Mouse (Mus musculus): ENCODE results near the gene Aldh5a1. TPM values are rescaled to one million over a fixed set of nuclear protein-coding genes. Genes with fewer than 3 reads are reported as not detected.

Gene Aldh5a1
- polyA plus RNA-seq, 1 experiment from 2014 or later: 7.9 TPM

DNA sequence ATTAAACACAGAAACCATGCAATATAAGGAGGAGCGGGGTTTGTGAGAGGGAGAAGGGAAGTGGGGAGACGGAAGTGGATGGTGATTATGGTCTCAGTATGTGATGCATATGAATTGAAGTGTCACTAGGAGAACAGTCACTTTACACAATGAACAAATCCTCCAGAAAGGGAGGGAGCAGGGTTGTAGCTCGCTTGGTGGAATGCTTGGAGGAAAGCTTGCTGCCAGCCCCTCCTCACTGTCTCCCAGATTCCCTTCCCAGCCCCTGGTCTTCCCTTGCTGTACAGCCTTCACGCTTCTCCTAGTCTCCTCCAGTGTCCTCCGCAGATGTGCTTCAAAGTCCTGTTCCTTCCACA lies 28.4 kb upstream of the Aldh5a1 start:
- H3K27me3 ChIP-seq (ENCODE audit: insufficient read depth, low read length): no peaks in the 10 kb centered on the region
- H3K36me3 ChIP-seq (ENCODE audit: insufficient read depth, low read length): no peaks in the 10 kb centered on the region
- no peak for ATAC-seq (replicated peaks; ENCODE audit: low FRiP score, low read depth)
- 23% methylated on average over 5 of the region's 5 CpGs for WGBS
- no peaks in the 10 kb centered on the region for H3K4me1 ChIP-seq (replicated peaks; ENCODE audit: insufficient read depth, low read length)
- no peak for TF ChIP-seq CTCF (IDR thresholded peaks at IDR 0.05; ENCODE audit: low read depth)
- no peaks in the 10 kb centered on the region for H3K9me3 ChIP-seq (replicated peaks; ENCODE audit: low read length)
- H3K4me3 ChIP-seq (replicated peaks; ENCODE audit: low read depth, low read length): peak overlapping the region; percentile 20
- H3K4me2 ChIP-seq (ENCODE audit: low read length): peak overlapping the region; percentile 53
- no peak for DNase-seq (ENCODE audit: low spot score)
- H3K9ac ChIP-seq (ENCODE audit: low read depth, low read length): no peak overlapping the region
- no peak overlapping the region for H3K27ac ChIP-seq

DNA sequence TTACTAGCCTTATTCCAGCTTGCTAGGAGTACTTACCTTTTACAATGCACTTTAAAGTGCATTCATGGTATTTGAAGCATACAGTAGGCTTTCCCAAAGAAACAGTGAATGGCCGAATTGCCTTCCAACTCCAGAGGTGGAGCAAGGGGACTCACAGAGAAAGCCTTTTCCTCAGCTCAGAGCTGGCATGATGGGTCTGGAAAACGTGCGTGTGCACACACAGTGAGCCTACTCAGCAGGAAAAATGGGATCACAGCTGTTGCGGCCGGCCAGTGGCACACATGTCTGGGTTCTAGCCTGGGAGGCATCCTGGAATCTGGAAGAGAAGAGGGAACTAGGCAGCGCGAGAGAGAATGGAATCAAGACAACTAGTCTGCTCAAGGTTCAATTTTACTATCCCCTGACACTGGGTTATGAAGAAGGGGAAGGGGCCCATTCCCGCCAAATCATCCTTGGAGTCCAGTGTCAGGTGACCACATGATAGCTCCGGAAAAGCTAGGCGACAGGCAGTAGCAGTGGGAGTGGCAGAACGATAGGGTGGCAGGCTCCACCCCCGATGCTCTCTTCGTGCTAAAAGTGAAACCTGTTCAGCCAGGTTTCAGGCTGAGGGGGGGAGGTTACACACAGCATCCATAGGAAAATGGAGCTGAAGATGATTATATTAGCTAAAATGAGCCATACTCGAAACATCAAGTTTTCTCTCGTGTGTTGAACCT lies 27.8 kb upstream of the Aldh5a1 start:
- Histone ChIP-seq H3K9ac (ENCODE audit: low read depth, low read length) (0 out of 2 replicates have a peak overlapping the region, but pooled peaks have one; percentile 15), H3K9me3 (replicated peaks; ENCODE audit: low read length) (no peaks in the 10 kb centered on the region), H3K4me3 (replicated peaks; ENCODE audit: low read depth, low read length) (peak overlapping the region; percentile 20), H3K27ac (no peak overlapping the region), H3K36me3 (ENCODE audit: insufficient read depth, low read length) (no peaks in the 10 kb centered on the region), H3K27me3 (ENCODE audit: insufficient read depth, low read length) (no peaks in the 10 kb centered on the region), H3K4me2 (ENCODE audit: low read length) (peak overlapping the region; percentile 53), H3K4me1 (replicated peaks; ENCODE audit: insufficient read depth, low read length) (no peaks in the 10 kb centered on the region)
- DNase-seq (ENCODE audit: low spot score) (peak; percentile 22), ATAC-seq (replicated peaks; ENCODE audit: low FRiP score, low read depth) (no peak)
- TF ChIP-seq CTCF (IDR thresholded peaks at IDR 0.05; ENCODE audit: low read depth): no peak
- WGBS: 13% methylated on average over 15 of the region's 15 CpGs

DNA sequence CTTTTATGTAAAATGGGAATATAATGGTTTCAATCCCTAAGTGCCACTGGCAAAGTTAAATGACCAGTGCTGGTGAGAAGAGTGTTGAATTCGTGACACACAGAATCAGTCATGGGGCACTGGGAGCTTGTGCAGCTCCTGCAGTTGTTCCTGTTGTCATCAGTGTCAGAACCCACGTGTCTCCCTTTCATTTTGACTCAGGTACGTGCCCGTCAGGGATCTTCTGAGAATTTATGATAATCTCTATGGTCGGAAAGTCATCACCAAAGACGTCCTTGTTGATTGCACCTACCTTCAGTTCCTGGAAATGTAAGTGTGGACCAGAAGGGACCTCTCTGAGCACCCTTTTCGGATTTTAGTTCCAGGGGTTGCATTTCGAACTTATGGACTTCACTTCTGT lies 24.7 kb upstream of the Aldh5a1 start:
- TF ChIP-seq CTCF (IDR thresholded peaks at IDR 0.05; ENCODE audit: low read depth): no peak
- Histone ChIP-seq H3K27me3 (ENCODE audit: insufficient read depth, low read length) (no peaks in the 10 kb centered on the region), H3K4me3 (replicated peaks; ENCODE audit: low read depth, low read length) (no peak overlapping the region), H3K27ac (no peak overlapping the region), H3K4me1 (replicated peaks; ENCODE audit: insufficient read depth, low read length) (no peaks in the 10 kb centered on the region), H3K4me2 (ENCODE audit: low read length) (no peak overlapping the region), H3K9me3 (replicated peaks; ENCODE audit: low read length) (no peaks in the 10 kb centered on the region), H3K36me3 (ENCODE audit: insufficient read depth, low read length) (no peaks in the 10 kb centered on the region), H3K9ac (ENCODE audit: low read depth, low read length) (no peak overlapping the region)
- ATAC-seq (replicated peaks; ENCODE audit: low FRiP score, low read depth): no peak
- WGBS: 88% methylated on average over 8 of the region's 8 CpGs
- no peak for DNase-seq (ENCODE audit: low spot score)

DNA sequence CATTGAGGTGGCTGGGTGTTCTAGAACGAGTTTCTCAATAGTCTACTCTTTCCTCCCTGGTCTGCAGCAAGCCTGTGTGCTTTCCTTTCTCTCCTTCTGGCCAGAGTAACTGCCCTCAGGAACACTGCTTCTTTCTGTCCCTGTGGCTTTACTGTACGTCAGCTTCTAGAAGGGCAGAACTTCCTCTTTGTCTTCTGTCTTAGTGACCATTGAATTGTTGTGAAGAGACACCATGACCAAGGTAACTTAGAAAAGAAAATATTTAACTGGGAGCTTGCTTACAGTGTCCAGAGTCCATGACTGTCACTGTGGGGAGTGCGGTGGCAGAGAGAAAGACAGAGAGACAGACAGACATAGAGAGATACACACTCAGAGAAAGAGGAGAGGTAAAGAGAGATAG lies 22.6 kb upstream of the Aldh5a1 start:
- Histone ChIP-seq H3K4me1 (replicated peaks; ENCODE audit: insufficient read depth, low read length) (no peaks in the 10 kb centered on the region), H3K9me3 (replicated peaks; ENCODE audit: low read length) (no peaks in the 10 kb centered on the region), H3K36me3 (ENCODE audit: insufficient read depth, low read length) (no peaks in the 10 kb centered on the region), H3K4me3 (replicated peaks; ENCODE audit: low read depth, low read length) (no peak overlapping the region), H3K9ac (ENCODE audit: low read depth, low read length) (no peak overlapping the region), H3K27me3 (ENCODE audit: insufficient read depth, low read length) (no peaks in the 10 kb centered on the region), H3K4me2 (ENCODE audit: low read length) (no peak overlapping the region), H3K27ac (no peak overlapping the region; the same call in 1 of the 2 replicates)
- WGBS: 70% methylated on average over 3 of the region's 3 CpGs
- no peak for TF ChIP-seq CTCF (IDR thresholded peaks at IDR 0.05; ENCODE audit: low read depth)
- peak; percentile 59; the same call in 1 of the 2 replicates for ATAC-seq (replicated peaks; ENCODE audit: low FRiP score, low read depth)
- no peak for DNase-seq (ENCODE audit: low spot score)

GRCm38 (mm10) chr13:24958671-24959070 lies 21.2 kb upstream of the Aldh5a1 start:
- no peak for ATAC-seq (replicated peaks; ENCODE audit: low FRiP score, low read depth)
- H3K27ac ChIP-seq: no peak overlapping the region

GRCm38 (mm10) chr13:24955500-24955899 lies 18.0 kb upstream of the Aldh5a1 start:
- ATAC-seq (replicated peaks; ENCODE audit: low FRiP score, low read depth) (no peak), DNase-seq (ENCODE audit: low spot score) (no peak)
- no peak overlapping the region for H3K4me3 ChIP-seq (replicated peaks; ENCODE audit: low read depth, low read length)
- no peak for TF ChIP-seq CTCF (IDR thresholded peaks at IDR 0.05; ENCODE audit: low read depth)
- no peaks in the 10 kb centered on the region for H3K4me1 ChIP-seq (replicated peaks; ENCODE audit: insufficient read depth, low read length)
- H3K27ac ChIP-seq: no peak overlapping the region
- H3K27me3 ChIP-seq (ENCODE audit: insufficient read depth, low read length): no peaks in the 10 kb centered on the region
- H3K4me2 ChIP-seq (ENCODE audit: low read length): no peak overlapping the region
- no peaks in the 10 kb centered on the region for H3K36me3 ChIP-seq (ENCODE audit: insufficient read depth, low read length)
- WGBS: 16% methylated on average over 10 of the region's 10 CpGs
- H3K9me3 ChIP-seq (replicated peaks; ENCODE audit: low read length): no peaks in the 10 kb centered on the region
- no peak overlapping the region for H3K9ac ChIP-seq (ENCODE audit: low read depth, low read length)

More at GRCm38 (mm10) chr13:24958671-24959070, 21.2 kb upstream of the Aldh5a1 start:
- WGBS: 79% methylated on average over 11 of the region's 11 CpGs
- Histone ChIP-seq H3K4me3 (replicated peaks; ENCODE audit: low read depth, low read length) (no peak overlapping the region), H3K4me1 (replicated peaks; ENCODE audit: insufficient read depth, low read length) (no peaks in the 10 kb centered on the region), H3K27me3 (ENCODE audit: insufficient read depth, low read length) (no peaks in the 10 kb centered on the region), H3K36me3 (ENCODE audit: insufficient read depth, low read length) (no peaks in the 10 kb centered on the region), H3K9me3 (replicated peaks; ENCODE audit: low read length) (no peaks in the 10 kb centered on the region), H3K9ac (ENCODE audit: low read depth, low read length) (no peak overlapping the region), H3K4me2 (ENCODE audit: low read length) (no peak overlapping the region)
- no peak for TF ChIP-seq CTCF (IDR thresholded peaks at IDR 0.05; ENCODE audit: low read depth)
- no peak for DNase-seq (ENCODE audit: low spot score)

DNA sequence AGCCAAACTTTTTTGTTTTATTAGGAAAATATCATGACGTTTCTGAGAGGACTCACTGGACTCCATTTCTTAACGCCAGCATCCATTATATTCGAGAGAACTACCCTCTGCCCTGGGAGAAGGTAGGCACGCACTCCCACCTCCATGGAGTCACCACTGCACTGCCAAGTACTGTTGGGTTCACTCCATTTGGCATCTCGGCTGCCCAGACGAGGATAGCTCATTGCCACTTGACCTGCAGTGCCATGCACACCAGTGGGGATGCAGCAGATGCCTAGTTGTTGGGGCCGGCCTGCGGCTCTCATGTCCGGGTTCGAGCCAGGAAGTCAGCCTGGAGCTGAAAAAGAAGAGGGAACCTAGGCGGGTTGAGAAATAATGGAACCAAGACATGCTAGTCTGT lies 17.6 kb upstream of the Aldh5a1 start:
- Histone ChIP-seq H3K9me3 (replicated peaks; ENCODE audit: low read length) (no peaks in the 10 kb centered on the region), H3K9ac (ENCODE audit: low read depth, low read length) (no peak overlapping the region), H3K27ac (no peak overlapping the region), H3K4me2 (ENCODE audit: low read length) (no peak overlapping the region), H3K36me3 (ENCODE audit: insufficient read depth, low read length) (no peaks in the 10 kb centered on the region), H3K4me3 (replicated peaks; ENCODE audit: low read depth, low read length) (no peak overlapping the region), H3K4me1 (replicated peaks; ENCODE audit: insufficient read depth, low read length) (no peaks in the 10 kb centered on the region), H3K27me3 (ENCODE audit: insufficient read depth, low read length) (no peaks in the 10 kb centered on the region)
- TF ChIP-seq CTCF (IDR thresholded peaks at IDR 0.05; ENCODE audit: low read depth): no peak
- no peak for DNase-seq (ENCODE audit: low spot score)
- no peak for ATAC-seq (replicated peaks; ENCODE audit: low FRiP score, low read depth)
- WGBS: 46% methylated on average over 11 of the region's 11 CpGs
